Mouse (Mus musculus) megakaryocyte progenitor cell, adult 5-6 weeks (primary cell): Measurements from ENCODE around the gene Myh2. TPM values are rescaled to one million over a fixed set of nuclear protein-coding genes. Genes with fewer than 3 reads are reported as not detected.

Experiments
- ATAC-seq: replicated peaks from 2 replicates; pipeline ENCODE4 v1.8.0; 2016; ENCODE audit warnings: mild to moderate bottlenecking, moderate TSS enrichment, inconsistent platforms; ENCODE audit not compliant: poor library complexity
- total RNA-seq, 2 experiments: library from RNA; stranded (forward) in 1 of 2; stranded (reverse) in 1 of 2; fragments of 157-497, 149-512 nt in 1 of 2; fragments of 200-1000 nt in 1 of 2; gene quantifications; 2 replicates each; pipeline versions ENCODE4 v1.2.3 to v1.2.4; 2015 to 2017

The Myh2 gene
- total RNA-seq, 2 experiments from 2014 or later: not detected

DNA sequence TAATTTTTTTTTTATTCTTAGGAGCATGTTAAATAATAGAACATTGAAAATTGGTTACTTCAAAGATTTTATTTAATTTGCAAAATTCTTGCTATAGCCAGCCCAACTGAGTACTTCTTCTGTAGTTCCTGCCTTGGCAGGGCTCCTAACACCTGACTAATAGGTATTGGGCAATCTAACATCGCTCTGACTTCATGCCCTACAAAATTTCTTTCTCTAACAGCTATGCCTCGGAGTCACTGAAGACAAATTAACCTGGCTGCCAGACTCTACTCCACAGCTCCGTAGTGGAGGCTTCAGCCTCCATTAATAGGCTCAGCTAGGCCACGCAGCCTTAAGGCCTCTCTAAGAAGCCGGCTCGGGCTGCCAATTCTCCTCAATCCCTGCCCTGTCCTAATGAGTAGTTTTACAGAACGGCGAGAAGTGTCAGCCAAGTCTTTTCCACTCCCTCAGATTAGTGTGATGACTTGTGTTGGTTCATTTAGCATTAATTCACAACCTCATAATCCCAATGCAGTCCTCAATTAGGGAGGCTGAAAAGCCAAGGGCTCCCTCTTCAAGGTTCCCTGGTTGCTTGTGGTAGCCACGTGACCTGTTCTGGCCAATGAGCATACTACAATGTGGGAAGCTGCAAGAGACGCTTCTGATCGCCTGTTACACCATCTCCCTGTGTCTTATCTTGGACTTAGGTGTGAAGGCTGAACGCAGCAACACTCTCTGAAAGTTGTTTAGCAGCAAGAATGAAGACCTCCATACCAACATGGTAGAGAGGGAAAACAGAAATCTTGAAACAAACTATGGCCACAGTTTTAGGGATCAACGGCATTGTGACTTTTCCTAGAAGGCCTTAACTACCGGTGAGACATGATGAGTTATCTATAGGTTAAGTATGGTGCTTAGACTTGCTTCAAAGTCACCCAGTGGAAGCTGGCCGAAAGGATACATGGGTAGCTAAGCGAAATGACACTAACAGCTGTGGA, 18.9 kb upstream of the Myh2 start:
- no peak for ATAC-seq

DNA sequence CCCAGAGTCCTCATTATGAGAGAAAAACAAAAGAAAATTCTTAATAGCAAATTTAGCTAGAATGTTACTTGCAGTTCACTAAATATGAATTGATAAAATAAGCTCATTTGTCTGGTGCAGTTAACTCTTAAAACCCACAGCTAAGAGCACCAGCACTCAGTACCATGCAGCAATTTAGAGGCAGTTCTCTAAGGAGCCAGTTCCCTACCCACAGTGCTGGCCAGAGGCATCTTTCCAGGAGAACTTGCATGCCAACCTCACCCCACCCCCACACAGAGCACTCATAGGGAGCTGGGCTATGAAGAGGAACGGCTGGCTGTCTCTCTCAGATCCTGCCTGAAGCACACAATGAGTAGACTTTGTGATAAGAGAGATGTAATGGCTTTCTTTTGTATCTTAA, 17.7 kb upstream of the Myh2 start:
- ATAC-seq: no peak

DNA sequence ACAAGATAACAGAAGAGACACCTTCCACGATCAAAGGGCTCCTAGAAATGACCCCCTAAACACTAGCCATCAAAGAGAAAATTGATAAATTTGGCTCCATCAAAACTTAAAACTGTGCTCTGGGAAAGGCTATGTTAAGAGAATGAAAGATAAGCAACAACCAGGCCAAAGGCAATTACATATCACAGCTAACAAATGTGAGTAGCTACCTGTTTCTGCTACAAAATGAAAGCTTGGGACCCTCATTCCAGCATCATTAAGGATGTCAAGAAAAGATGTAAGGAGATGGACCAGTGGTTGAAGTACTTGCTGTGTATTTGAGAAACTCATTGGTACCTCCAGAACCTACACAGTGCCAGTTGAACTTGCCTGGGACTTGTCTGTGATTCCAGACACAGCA, 17.0 kb upstream of the Myh2 start:
- no peak for ATAC-seq

DNA sequence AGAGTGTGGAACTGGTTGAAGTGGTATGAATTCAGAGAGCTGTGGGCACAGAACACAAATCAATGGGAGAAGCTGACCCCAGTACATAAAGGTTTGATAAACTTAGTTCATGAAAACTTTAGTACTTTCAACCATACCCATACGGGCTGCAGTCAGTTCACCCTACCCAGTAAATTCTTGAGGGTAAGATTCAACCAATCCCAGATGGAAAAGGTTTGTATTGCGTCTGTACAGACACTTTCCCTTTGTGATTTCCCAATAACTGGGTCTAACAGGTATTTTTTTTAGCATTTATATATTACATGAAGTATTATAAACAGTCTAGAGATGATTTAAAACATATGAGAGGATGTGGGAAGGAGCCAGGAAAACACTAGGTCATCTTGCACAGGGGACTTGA, 15.2 kb upstream of the Myh2 start:
- ATAC-seq: no peak

DNA sequence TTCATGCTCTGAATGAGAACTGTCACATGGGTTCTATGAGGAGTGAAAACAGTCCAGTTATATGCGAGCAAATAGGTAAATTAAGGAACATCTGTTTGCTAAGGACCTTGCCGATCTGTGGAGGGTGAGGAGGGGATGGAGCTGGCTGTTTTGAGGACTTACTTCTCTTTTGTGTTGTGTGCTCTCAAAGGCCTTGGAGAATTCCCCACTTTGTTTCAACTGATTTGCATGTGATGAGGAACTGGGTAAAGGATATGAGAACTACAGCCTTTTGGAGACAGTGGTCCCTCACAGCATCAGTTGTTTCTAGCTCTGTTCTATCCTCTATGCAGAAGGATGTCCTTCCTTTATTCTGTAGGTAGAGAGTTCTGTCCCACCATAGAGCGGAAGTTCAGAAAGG, 10.7 kb upstream of the Myh2 start:
- ATAC-seq: no peak

DNA sequence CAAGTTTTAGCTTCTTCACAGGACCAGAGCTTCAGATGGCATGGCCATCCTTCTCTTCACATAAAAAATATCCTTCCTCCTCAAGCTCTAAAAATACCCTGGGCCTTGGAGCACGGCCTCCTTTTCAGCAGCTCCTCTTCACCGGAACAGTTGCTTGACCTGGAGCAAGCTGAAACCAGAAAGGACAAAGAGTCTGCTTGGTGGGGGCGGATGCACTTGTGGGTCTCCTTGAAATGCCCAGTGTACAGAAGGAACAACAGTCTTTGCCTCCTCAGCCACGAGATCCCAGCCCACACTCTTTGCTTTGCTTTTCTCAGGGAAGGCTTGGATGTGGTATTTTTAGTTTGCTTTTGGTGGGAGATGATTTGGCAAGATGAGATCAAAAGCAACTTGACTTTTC, 7.1 kb upstream of the Myh2 start:
- ATAC-seq: no peak

DNA sequence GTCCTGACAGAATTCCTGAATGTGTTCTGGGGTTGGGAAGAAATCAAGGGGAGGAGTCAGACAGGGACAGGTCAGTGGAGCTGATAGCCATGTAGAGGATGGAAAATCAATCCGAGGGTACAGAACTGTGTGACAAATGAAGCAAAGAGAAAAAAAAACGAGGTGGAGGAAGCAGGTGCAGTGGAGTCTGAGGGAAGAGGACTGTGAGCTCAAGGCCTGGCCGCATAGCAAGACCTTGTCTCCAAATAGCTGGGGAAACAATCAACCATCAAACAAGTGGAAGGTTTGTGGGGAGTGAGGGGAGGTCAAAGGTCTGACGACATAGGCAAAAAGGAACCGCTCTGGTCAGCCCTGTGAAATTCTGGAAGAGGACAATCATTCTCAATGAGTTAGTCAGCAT, 6.0 kb upstream of the Myh2 start:
- ATAC-seq: no peak

DNA sequence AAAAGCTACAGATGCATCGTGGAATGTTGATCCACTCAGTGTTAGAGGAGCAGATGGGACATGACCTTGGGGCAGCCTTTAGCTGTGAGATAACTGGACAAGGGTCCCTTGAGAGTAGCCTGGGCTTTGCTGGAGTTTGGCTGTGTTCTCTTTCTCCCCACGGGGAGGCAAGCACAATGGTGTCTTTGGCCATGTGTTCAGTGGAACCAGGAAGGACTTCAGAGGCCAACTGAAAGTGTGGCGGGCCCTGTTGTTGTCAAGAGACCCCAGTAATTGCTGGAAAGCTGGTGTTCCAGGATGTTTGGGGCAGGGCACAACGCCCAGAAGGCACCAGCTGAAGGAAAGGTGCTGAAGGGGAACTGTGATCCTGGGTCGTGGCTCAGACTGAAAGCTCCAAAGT, 1.5 kb upstream of the Myh2 start:
- ATAC-seq: no peak

DNA sequence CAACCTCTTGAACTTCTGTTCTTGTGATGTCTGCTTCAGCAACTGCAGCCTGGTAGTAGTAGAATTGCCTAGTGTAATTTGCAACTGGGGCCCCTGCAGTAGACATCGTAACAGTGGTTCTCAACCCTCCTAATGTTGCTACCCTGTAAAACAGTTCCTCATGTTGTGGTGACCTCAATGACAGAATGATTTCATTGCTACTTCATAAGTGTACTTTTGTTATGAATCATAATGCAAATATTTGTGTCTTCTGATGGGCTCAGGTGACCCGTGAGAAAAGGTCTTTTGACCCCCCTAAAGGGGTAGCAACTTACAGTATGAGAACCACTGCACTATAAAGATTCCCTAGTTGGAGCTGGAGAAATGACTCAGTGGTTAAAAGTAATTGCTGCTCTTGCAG, 1.6 kb downstream of the Myh2 start:
- ATAC-seq: no peak

DNA sequence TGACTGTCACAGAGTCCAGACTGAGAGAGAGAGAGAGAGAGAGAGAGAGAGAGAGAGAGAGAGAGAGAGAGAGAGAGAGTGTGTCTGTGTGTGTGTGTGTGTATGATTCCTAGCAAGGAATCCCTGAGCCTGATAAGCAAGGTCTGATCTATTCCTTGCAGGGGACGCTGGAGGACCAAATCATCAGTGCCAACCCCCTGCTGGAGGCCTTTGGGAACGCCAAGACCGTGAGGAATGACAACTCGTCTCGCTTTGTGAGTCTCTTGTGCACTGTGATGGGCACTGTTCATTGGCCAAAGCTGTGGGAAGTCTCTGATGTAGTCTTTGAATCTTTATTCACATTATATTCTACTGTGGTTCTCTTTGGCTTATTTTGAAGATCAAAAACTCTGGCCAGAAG, 5.5 kb downstream of the Myh2 start:
- ATAC-seq: no peak

DNA sequence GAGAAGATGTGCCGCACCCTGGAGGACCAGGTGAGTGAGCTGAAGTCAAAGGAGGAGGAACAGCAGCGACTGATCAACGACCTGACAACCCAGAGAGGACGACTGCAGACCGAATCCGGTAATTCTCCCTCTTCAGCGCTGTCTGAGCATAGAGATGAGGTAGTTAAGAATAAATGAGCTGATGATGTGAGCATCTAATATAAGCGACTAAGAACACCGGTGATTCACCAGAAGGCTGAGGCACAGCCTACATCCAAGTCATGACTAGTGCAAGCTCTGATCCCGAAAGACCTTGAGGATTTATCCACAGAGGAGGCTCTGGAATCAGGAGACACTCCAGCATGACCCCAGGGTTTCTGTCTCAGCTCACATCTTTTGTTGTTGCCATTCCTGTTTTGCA, 19.5 kb downstream of the Myh2 start:
- ATAC-seq: no peak

DNA sequence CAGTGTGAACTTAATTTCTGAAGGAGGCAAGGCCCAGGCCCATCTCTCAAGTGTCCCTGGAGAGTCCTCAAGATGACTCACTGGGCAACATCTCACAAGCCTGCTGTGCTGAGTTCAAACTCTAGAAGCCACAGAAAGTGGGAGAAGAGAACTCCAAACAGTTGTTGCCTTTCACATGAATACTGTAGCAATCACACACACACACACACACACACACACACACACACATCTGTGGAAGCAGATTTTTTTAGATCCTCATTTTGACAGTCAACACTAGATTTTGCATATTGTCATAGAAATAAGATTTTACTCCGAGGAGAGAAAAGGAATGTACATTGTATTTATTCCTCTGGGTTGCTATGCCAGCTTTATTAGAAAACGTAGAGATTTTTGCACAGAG, 20.0 kb downstream of the Myh2 start:
- no peak for ATAC-seq

DNA sequence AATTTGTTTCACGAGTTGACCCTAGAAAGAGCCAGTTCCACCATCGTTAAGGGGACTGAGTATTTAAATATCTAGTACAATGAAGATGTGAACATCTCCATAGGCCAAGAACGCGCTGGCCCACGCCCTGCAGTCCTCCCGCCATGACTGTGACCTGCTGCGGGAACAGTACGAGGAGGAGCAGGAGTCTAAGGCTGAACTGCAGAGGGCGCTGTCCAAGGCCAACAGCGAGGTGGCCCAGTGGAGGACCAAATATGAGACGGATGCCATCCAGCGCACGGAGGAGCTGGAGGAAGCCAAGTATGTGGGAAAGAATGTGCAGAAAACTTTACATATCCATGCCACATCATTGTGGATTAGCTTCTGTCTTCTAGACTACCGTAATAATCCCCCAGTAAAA, 20.7 kb downstream of the Myh2 start:
- no peak for ATAC-seq

DNA sequence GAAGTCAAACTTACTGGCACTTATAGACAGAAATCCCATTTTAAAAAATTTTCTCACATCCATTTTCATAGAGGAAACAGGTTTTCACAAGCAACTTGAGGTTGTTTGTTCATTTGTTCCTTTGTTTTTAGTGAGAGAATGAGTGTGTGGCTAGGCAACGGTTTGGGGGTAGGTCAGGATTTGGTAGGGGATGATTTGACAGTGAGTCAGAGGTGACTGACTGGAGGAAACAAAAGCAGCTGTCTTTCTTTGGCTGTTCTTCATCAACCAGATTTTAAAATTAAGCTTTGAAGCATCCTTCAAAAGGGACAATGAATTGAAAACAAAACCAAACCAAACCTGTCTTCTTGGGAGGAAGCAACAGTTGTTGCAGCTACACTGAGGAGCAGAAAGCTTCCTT, 28.5 kb downstream of the Myh2 start:
- ATAC-seq: no peak

DNA sequence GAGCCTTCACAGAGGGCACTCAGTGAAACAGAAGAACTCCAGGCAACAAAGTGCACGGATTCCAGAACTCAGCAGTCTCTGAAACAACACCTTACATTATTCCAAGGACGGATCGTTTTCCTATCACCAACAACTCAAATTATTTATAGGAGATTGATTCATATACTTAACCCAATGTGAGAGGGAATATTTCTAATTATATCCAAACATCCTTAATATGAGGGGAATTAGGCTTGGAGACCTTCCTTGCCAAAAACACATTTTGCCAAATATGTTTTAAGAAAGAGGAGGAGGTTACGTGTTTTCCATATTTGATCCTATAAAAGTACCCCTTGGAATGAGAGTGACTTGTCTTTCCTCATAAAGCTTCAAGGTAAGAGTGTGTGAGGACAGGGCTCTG, 28.9 kb downstream of the Myh2 start, which contains the start of gene Myh1:
TSS of gene Myh1 (plus strand) at position 301 of the 400 bp plus-strand sequence.
- no peak for ATAC-seq

DNA sequence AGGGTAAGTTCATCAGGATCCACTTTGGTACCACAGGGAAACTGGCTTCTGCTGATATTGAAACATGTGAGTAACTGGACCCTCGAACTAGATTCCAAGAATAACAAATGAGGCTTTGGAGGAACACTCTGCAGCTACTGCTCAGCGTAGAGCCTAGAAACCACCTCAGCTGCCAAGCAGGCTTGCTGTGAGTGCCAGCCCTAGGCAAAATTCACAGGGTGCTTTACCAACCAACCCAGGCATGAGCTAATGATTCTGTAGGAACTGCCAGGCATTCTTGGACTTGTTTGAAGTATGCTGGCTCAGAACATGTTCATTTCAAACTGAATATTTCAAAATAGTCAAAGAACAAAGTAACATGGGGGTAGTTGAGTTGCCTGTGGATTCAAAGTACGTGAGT, 33.9 kb downstream of the Myh2 start:
- ATAC-seq: no peak

DNA sequence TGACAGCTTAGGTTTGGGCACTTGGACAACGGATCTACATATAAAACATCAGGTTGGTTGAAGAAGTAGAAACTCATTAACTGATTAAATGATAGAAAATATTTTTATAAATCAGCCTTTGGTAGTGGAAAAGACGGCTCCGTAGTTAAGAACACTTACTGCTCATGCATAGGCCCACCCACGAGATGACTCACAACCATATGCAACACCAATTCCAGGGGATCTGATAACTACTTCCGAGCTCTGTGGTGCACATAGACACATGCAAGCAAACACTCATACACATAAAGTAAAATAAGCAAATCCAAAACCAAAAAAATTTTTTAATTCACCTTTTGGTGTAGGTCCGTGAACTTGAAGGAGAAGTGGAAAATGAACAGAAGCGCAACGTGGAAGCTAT, 51.0 kb downstream of the Myh2 start:
- ATAC-seq: no peak

DNA sequence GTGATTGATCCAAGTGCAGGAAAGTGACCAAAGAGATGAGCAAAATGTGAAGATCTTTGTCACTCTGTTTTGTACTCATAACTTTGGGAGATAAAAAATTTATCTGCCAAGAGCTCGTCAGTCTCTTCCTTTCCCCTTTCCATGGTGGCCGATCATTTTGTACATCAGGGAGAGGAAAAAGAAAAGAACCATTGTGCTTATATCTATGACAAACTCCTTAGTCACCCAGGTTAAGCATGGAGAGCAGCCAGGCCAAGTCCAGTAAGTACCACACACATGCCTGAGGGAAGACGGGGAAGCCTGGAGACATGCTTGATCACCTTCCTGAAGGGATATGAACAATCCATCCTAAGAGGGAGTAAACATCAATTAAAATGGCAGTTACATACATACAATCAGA, 53.6 kb downstream of the Myh2 start:
- no peak for ATAC-seq

DNA sequence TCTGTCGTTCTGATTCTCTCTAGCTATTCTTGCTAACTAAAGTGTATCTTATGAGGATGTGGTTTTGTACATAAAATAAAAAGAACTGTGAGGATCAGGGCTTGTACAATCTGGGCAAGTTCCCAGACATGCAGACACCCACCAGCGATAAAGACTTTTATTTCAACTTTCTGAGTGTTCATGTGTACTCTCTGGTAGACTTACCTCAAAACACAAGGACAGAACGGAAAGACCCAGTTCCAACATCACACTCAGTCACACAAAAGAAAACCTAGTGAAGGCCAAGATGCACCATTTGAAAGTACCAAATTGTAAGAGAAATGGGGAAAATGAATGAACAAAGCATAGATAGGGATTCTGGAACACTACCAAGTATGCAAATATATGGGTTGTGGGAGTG, 57.9 kb downstream of the Myh2 start:
- no peak for ATAC-seq

DNA sequence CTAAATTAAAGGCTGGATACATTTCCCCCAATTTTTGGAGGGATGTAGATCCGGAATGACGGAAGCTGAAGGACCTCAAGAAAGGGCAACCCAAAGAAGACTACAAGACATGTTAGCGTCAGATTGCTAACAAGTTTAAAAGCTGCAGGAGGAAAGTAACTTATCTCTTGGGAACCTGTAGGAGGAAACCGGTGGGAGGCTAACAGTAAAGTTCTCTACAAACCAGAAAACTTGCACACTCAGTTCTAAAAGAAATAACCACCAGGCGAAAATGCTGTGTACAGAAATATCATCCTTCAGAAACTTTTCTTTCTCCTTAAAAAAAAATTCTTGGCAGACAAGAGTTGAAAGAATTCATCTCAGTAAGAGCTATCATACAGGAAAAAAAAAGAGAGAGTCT, 58.3 kb downstream of the Myh2 start:
- no peak for ATAC-seq

DNA sequence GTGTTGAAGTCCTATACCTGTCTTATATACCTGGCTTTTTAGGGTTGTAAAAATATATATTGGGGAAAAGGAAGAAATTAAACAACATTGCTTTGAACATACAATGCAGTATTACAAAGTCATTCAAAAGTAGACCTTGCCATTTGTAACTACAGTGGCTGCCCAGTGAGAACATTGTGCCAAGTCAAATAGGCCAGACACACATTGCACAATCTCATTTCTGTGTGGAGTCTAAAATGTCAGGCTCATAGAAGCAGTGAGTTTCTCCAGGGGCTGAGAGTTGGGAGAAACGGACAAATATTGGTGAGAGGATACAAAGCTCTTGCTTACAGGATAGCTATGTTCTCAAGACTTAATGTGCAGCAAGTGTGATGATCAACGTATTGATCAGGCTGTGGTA, 59.1 kb downstream of the Myh2 start:
- no peak for ATAC-seq

DNA sequence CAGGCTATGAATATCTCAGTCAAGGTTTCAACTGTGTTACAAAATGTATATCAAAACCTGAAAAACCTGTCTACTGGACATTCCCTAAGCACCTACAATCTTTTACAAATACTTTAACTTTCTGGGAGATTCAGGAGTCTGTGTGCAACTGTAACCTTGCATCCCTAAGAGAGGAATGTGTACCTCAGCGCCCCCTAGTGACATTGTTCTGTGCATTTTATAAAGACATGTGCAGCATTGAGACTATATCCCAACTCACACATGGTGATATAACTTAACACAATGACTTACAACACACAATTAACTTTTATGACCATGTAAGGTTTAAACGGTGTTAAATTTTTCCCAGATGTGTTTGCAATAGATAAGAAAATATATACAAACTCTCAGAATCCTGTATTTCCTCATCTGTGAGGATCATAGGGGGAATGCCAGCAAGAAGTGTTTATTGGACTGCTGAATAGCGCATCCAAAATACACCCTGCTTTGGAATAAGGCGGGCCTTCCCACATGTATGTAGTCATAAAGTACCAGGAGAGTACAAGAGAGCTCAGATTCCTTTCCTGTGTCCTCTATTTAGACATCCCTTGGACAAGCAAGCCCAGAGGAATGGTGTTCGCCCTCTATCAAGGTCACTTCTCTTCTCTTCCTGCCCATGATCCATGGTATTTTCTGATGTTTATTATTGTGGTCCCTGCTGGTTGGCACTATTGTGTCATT, 65.0 kb downstream of the Myh2 start:
- ATAC-seq: no peak
